Mouse (Mus musculus): ENCODE data around the gene Adamts9. TPM values are rescaled to one million over a fixed set of nuclear protein-coding genes. Genes with fewer than 3 reads are reported as not detected.

Adamts9 gene
- total RNA-seq, 2 experiments from 2014 or later, result 48.8 to 49.6 TPM

DNA sequence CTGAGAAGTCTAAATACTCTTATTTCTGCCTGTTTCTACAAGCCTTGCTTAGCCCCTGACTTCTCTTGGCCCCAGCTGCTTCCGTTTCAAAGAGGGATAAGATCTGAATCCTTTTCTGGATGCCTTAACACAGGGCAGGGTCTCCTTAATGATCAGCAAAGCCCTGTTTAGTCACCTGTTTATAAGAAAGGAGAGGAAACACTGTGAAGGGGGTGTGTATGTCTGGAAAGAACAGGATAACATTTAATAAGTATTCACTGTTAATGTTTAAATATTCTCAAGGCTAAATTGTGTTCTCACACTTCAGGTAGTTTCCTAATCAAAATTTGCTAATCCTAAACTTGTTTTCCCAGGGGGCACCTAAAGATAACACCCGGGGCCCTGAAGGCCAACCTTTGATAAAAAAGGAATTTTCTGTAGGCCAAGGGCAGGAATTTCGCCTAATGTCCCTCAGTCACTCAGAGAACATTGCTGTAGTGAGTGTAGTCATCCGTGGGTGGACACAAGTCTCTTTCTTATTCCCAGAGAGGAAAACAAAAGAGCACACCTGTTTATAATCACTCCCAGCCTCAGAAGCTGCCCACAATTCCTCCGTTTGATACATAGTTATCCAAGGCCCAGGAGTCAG, 82.9 kb downstream of the Adamts9 start:
- no peak for DNase-seq

DNA sequence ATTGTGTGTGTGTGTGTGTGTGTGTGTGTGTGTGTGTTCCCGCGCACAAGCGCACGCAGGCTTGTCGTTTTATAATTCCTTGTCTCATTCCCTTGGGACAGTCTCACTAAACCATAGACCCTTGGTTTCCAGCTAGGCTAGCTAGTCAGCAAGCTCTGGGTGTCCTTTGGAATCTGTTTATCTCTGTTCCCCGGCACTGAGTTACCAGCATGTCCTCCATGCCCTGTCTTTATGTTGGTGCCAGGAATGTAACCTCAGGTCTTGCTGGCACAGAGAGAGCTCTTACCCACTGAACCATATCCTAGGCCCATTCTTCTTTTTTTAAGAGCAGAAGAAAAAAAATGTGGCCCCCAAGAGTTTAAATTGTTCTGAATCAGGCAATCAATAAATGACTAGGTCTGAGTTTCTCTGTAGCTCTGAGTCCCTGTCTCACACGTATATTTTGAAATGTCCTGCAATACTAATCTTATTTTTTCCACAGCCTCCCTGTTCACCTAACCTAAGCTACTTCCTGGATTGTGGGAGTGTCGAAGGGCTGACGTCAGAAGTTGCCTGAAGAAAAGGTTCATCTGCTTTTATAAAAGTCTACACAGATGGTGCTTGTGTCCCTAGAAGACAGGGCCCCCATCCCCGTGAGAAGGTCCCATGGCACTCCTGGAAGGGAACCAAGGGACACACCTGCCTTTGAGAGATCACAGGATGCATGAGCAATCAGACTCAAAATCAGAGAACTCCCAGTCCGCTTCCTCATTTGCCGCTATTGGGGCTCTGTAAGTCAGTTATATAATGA, 84.4 kb downstream of the Adamts9 start:
- DNase-seq, result no peak

DNA sequence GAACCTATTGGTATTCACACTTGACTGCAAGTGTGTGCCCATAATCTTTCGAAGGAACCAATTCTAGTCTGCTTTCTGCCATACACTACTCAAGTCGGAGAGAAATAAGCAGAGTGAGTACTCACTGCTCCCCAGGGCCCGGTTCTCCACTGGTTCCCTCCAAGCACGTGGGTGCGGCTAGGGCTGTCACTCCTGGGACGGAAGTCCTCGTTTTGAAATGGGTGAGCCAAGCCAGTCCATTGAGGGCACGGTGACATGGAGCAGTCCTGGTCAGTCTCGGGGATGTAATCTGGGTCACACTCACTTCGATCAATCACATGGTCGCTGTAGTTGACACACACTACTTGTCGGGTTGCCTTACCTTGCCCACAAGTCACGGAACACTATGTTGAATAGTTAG, 85.5 kb downstream of the Adamts9 start:
- no peak for DNase-seq

DNA sequence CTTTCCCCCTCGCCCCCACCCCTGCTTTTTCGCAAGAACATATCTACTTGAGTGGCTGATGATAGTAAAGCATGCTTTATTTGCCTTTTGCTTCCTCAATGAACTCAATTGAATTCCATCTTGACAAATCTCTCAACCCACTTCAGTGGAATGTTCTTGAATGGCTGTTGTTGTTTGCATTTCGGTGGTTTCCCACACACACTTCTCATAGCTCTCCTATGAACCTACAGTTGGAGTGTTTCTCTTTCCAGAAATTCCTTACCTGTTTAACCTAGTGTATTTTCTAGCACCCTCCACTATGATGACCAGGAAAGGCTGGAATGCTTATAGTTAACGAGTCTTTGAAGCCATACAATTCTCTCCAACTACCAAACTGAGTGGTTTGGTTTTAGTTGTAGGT, 88.4 kb downstream of the Adamts9 start:
- no peak for DNase-seq

DNA sequence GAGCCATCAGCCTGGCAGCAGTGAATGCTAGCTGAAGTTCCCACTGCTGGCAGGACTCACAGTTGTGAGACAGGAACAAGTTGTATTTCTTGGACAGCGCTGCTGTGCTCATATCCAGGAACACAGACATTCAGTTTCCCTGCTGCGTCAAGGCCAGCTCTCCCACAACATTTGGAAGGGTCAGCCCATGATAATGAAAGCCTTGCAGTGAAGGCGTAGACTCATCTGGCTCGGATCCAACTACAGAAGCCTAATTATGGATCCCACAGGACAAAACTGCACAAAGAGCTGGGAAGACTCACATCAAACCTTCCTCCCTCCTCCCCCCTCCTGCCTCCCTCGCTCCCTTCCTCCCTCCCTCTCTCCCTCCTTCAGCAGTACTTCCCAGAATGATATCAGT, 93.0 kb downstream of the Adamts9 start:
- DNase-seq, result peak; percentile 84

DNA sequence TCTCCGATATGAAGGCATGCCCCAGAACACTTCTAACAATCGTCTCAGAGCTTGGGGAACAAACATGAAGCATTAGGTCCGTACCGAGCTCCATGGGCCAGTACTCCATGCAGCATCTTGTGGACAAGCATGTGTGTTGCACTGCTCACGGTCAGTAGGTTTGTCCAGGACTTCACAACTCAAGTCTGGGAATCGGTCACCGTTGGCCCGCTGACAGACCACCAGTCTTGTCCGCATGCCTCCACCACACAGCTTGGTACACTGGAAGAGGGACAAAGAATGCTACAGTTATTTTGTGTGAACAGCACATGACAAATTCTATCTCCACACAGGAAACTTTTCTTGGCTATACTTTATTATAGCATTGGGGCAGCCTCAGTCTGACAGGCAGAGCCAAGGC, 94.1 kb downstream of the Adamts9 start:
- DNase-seq, result peak; percentile 58

DNA sequence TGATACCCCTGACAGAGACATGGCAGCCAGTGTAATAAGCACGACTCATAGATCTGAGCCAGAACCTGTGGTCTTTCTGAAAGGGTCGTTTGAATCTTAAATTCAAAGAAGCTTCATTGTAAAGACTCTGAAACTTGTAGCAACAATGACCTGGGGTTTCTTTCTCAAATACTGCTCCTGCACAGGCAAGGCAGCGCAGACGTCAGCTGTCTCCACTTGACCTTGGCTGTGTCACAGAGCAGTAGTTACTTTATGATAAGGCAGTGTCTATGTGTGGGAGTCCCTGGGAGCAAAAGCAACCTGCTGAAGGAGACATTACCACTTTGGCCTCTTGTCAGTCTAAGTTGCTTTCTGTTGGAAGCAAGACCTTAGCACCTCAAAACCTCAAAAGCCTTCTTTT, 96.7 kb downstream of the Adamts9 start:
- DNase-seq, result no peak

DNA sequence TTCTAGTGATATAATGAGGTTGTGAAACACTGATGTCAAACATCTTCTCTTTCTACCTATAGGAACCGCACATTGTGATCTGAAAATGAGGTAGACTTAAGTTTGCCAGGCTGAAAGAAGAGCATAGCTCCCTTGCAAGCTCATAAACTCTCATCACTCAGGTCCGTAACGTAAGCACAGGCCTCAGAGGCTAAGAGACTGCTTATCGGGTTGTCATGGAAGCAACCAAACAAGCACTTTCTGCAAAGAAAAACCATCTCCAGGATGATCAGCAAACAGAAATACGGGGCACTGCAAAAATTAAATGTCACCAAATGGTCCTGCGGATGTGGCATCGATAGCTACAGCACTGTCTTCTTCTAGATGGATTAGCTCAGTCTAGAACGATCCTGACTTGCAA, 97.4 kb downstream of the Adamts9 start:
- DNase-seq, result no peak

DNA sequence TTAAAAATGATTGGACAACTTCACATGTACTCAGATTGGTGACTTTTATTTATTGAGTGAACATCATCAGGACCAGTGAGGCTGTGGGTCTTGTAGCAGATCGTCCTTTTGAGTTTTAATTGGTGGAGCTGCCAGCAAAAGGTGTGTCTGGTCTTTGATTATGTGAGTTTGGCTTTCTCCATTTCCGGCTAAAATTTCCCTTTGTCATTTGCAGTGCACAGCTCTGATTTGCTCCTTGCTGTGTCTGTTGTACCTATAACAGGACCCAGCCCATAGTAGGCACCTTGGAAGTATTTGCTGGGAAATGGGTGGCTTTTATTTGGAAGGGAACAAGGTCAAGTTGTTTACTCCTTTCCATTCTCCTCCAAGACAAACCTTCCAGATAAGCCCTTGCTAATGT, 99.8 kb downstream of the Adamts9 start:
- no peak for DNase-seq

DNA sequence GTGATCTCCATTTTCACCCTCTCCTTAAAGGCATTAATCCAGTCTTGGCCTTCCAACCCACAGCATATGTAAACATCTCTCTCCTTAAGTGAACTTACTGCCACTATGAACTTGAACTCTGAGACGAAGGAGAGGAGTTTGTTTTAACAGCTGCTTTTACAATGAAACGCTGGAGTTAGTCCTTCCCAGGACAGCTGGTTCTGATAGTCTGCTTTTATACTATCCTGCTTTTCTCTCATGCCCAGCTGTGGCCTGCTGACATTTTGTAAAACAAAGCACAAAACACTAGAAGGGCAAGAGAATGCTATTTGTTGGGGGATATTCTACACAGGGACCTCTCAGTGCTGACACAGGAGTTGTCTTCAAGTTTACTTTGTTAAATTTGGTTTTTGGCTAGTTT, 101.3 kb downstream of the Adamts9 start:
- no peak for DNase-seq

DNA sequence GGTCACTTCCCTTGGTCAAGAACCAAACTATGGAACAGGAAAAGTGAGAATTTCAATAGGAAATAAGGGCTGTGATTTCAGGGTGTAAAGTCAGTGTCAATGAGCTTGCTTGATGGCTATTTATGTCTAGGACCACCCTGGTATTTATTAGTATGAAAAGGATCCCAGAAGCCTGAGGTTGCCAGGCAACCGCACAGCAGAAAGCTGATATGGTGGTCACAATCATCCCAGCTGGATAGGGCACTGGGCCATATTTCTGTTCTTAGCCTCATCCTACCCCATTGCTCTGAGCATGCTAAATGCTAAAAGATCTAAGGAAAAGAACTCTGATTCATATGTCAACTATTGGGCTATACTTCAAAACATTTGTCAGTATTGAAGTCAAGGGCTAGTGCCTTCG, 112.2 kb downstream of the Adamts9 start:
- DNase-seq, result peak; percentile 25

DNA sequence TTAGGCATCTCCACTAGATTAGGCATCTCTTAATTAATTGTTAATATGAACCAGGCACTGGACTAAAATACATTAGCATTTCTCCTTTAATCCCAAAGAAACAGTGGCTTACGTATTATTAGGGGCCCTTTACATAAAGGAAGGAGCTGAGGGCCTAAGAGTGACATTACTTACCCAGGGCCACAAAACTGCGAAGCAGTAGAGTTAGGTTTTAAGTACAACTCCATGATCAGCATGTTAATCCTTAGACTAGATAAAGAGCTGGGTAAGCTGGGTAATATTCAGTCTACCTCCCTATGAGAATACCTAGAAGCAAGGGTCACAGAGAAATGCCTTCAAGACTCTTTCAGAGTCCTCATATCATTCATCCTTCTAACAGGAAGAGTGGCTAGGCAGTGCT, 114.1 kb downstream of the Adamts9 start:
- no peak for DNase-seq

DNA sequence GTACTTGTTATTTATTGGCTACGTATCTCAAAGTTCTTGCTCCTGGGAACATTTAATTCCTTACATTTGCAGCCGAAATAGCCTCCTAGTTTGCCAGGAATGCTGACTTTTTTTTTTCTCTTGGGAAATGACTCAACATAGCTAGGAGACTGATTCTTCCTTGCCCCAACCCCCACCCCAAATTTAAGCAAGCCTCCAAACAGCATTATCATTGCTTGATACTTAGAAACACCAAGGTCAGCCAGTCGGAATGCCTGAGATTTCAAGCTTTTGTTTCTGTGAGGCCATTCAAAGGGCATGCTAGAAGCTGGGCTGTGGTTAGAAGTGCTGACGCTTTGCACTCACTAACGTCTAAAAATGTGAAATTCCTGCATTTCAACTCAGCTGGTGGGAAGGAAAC, 115.9 kb downstream of the Adamts9 start:
- peak; percentile 36 for DNase-seq

DNA sequence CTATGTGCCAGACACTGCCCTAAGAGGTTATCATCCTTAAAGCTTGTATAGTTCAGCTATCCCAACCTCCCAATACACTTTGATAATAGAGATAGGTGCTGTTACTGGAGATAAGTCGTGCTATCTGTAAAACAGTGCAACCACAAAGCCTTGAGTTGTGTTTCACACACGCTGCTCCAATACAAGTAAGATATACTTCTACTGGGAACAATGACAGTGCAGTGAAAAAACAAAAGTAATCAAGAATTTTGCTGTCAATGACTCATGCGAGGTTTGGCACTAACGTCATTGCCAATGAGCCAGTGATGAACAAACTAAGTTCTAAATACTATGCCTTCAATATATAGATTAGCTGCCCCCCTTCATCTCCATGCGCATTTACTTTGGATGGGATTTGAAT, 116.7 kb downstream of the Adamts9 start:
- no peak for DNase-seq

DNA sequence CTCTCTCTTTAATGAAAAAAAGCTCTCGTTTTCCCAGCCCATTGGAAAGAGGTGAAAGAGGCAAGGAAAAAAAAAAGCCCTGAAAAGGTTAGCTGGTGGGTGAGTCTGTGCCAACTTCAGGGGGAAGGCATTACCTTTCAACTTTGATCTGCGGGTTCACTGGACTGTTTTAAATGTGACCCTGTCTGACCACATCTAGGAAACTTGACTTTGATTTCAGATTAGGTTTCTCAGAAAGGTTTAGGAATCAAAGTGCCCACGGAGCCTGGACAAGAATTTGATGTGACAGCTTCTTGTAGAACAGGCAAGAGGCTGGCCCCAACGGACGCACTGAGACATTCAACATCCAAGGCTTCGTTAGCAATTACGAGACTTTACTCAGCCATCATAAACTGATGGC, 119.3 kb downstream of the Adamts9 start:
- no peak for DNase-seq

DNA sequence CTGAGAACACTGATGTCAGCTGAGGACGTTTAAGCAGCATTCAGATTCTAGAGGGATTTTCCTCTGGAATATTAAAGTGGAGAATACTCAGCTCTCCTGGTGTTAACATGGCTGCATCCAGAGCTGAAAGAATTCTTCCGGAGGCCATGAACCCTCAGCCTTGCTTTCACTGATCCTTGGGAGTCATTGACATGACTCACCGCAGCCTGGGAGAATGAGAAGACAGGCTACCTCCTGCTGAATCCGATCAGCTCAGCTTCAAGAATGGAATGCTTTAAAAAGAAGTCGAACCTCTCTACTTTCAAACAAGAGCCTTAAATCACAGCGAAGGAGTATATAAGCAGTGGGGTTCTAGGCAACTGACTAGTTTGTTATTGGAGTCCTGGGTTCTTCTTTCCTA, 121.3 kb downstream of the Adamts9 start:
- DNase-seq, result no peak

DNA sequence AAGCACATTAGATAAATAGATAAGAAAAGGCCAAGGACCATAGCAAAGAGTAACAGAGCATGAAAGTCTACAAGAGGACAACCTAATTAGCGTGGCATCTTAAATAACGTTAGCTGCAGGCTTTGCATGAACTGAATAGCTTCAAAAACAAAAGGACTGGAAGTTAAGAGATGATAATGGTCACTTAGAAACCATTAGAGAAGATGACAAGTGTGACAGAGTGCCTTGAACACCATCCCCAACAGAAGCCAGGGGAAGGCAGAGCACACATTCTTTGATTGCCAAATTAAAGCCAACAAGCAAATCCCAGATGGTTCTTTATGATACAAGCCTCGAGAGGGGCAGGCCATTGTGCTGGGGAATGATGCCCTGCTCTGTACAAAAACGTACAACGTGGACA, 121.7 kb downstream of the Adamts9 start:
- DNase-seq, result no peak

DNA sequence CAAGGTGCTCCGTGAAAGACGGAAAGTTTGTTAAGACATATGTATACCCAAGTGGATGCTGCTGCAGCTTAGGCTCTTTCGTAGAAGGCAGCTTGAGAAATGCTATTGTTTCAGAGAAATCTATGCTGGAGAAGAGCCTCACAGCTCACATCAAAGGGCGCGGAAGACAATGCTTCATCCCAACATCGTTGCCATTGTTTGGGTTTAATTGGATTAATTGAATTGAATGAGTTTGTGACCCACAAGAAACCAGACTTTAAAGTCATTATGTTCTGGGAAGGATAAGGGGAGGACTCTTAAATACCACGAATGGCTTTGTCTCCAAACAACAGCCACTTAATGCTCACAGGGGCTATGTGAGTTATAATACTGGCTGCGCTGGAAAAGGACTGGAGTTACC, 125.6 kb downstream of the Adamts9 start:
- DNase-seq, result no peak

DNA sequence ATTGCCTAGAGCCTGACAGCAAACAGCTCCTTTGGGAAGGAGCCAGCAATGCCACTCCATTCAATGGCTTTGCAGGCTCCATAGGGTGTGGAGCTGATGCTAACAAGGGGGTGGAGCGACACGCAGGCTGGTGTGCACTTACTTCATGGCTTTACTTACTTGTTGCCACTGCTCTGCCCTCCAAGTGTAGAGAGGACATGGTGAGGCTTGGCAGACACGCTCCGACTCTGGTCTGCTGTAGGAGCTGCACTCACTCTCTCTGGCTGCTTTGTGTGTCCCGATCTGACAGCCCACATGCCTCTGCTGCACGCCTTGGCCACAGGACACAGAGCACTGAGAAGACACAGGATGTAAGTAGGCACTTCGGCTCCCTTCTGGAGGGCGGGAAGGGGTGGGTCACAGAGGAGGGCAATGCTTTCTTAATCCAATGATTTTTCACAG, 127.0 kb downstream of the Adamts9 start, which contains the start of gene A730049H05Rik:
TSS of gene A730049H05Rik (plus strand) at position 168 of the 441 bp plus-strand sequence.
- DNase-seq, result no peak

DNA sequence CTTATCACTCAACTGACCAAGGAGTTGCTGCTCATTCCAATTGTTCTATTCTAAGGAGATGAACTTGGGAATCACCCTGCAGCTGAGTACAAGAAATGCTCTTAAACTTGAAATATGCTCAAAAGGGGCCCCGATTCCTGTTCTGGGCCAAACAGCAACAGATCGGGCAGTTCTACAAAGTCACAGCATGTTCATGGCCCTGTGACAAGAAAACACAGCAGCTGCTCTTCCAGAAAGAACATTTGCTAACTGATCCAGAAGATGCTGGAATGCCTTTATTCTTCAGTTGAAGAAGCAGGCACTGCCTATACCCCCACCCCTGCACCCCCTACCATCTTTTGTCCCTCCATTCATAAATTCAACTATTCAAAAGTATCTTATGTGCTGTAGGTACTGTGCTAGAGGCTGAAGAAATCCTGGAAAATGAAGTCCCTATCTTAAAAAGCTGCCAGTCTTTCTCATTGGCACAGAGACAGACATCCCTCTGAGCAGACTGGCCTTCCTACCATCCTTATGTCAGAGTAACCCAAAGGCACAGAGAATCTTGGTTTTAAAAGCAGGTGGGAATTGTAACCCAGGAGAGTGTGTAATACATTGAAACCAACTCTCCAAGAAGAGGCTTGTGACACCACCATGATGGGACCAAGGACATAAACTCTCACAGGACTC, 130.5 kb downstream of the Adamts9 start:
- no peak for DNase-seq

DNA sequence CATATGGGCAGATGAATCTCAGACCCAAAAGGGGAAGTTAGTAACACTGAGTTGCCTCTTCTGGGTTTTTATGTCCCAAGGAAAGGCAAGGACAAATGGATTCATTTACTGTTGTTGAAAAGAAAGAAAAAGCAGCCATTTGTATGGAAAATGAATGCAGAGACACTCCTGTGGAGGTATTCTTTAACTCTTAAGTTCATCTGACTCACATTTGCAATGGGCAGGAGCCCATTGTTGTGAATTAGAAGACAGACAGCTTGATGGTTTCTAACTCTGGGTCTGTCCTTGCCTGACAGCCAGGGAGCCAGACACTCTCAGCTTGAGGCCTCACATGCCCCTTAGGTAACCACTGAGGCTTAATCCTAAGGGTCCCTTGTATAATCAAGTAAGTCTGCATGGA, 131.7 kb downstream of the Adamts9 start:
- DNase-seq, result no peak

DNA sequence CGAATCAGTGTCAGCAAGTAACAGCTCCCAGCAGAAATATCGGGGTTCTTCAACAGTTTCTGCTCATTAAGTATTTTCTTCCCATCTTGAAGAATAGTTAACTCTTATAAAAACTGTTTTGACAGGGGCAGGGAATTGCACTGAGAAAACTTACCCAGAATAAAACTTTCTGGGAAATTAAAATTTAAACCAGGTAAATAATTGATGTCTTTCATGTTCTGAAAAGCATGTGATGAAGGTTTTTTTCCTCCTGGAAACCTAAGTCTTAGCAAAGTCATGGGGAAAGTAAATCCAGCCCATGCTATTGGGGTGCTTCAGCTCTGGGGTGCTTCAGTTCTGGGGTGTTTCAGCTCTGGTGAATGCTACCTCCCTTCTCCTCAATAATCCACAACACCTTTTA, 132.7 kb downstream of the Adamts9 start:
- no peak for DNase-seq

DNA sequence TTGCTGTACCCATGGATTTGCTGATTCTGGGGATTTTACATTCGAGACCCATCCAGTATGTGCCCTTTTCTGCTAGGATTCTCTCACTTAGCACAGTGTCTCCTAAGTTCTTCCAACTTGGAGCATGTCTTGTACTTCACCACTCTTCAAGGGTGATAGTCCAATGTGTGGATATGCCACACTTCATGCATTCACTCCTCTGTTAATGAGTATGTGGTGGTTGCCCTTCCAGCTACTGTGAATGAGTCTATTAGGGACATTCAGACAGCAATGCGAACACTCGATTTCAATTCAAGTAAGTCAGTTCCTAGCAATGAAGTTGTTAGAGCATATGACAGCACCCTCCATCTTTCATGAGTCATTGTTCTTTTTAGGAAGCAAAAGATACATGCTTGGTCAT, 133.5 kb downstream of the Adamts9 start:
- DNase-seq, result no peak
